Mouse (Mus musculus) inflammation-experienced regulatory T-cells, adult 16 weeks (primary cell): Measurements from ENCODE around the gene Chd5. TPM values are rescaled to one million over a fixed set of nuclear protein-coding genes. Genes with fewer than 3 reads are reported as not detected.

Source experiments
- polyA plus RNA-seq: library from polyadenylated mRNA; unstranded; fragments of 100-300 nt; shearing (Covaris generic); gene quantifications from one replicate; pipeline ENCODE4 v1.2.1, GENCODE M21; 2017

Chd5 gene
- 0.41 TPM for polyA plus RNA-seq

GRCm38 (mm10) chr4:152338419-152339292 lies at the start of gene Chd5:
Chd5 (plus strand) TSS chr4:152338651.

DNA sequence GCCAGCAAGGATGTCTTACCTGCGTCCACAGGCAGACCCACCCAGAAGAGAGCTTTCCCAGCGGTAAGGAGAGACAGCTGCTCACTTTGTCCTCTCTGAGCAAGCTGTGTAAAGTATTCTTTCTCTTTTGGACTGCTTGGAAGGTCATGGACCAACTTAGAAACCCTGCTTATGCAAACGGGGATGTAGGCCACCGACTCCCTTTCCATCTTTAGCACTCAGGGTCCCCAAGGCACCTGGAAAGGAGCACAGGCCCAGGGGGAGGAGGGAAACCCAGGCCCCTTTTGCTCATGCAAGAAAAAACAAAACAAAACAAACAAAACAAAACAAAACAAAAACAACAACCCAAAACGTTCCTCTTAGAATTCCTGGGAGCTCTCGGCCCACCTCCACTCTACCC lies 46.9 kb upstream of the Chd5 start, which contains the start of gene Hes3:
Hes3 (minus strand) TSS at position 101 of the 400 bp plus-strand sequence.

GRCm38 (mm10) chr4:152296874-152297861 lies 41.3 kb upstream of the Chd5 start, which contains the start of gene Icmt:
Icmt (plus strand) TSS chr4:152297227.

GRCm38 (mm10) chr4:152318517-152319234 lies 19.8 kb upstream of the Chd5 start, which contains the start of gene Rnf207:
Rnf207 (minus strand) TSS chr4:152318993.

DNA sequence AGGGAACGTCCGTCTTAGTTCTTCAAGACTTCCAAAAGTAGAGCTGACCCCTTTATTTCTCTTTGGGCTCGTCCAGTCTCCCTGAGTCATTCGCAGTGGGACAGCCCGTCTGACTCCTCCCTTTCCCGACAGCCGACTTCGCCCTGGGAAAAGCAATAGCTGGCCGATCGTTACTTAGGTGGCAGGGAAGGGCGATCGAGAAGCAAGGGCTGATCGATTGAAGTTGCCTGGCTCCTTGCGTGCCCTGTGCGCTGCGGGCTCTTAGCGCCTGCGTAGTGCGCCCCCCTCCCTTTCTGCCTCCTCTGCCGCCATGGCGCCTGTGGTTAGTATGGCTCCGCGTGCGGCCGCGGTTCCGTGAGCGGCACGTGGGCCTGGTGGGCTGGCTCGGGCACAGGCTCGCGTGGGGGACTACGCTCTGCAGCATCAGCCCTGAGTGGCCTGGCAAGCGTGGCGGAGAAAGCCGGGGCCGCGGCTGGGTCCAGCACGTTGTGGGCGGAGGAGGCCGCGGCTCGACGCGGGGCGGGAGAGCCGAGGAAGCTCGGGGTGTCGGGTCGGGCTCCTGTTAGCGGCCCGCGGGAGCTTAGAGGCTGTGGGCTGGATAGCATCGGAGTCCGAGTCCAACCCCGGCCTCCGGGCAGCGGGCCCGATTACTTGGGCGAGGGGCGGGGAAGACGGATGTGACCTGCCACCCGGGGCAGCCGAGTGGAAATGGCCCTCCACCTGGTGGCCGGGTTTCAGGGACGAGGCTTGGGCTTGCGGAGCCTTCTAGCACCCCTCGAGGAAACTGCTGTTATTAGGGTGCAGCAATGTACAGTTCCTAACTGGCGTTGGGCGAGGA lies 12.7 kb upstream of the Chd5 start, which contains the start of gene Rpl22:
Rpl22 (plus strand) TSS at position 169 of the 838 bp plus-strand sequence.

Other genes starting within 250 kb of the Chd5 start
- 197 TPM for gene Tnfrsf25, start 222.7 kb upstream of the Chd5 start, polyA plus RNA-seq
- 16.8 TPM for gene Espn, start 186.3 kb upstream of the Chd5 start, polyA plus RNA-seq
- gene Hes2, start 179.8 kb upstream of the Chd5 start, polyA plus RNA-seq, result not detected
- 119 TPM for gene Acot7, start 160.5 kb upstream of the Chd5 start, polyA plus RNA-seq
- 0.10 TPM for gene Gpr153, start 64.4 kb upstream of the Chd5 start, polyA plus RNA-seq
- gene Hes3, start 47.0 kb upstream of the Chd5 start, polyA plus RNA-seq, result not detected
- 5.7 TPM for gene Icmt, start 41.4 kb upstream of the Chd5 start, polyA plus RNA-seq
- not detected for gene Rnf207, start 19.7 kb upstream of the Chd5 start, polyA plus RNA-seq
- gene Rpl22, start 12.9 kb upstream of the Chd5 start, polyA plus RNA-seq, result 458 TPM
- 0.95 TPM for gene Nphp4, start 138.1 kb downstream of the Chd5 start, polyA plus RNA-seq
- 120 TPM for gene Kcnab2, start 139.2 kb downstream of the Chd5 start, polyA plus RNA-seq